Mouse (Mus musculus) embryonic facial prominence, embryonic 14.5 days (tissue): ENCODE data around the gene Cdh23. TPM values are rescaled to one million over a fixed set of nuclear protein-coding genes. Genes with fewer than 3 reads are reported as not detected.

Experiments
- ATAC-seq: fragments of 200-750 bp; cut with Nextera tagmentation; 2 replicates; pipeline ENCODE4 v1.8.0; 2017; ENCODE audit warnings: low read depth, moderate number of reproducible peaks, moderate TSS enrichment
- DNase-seq: peaks from one replicate; pipeline ENCODE4 v3.0.0-alpha.2; 2015; ENCODE audit warnings: low spot score
- H3K27ac ChIP-seq: fragments of 300-500 bp; sonication (generic); replicated peaks from 2 replicates; pipeline ENCODE4 v1.5.1; 2014; ENCODE audit warnings: low read depth, mild to moderate bottlenecking, low read length, moderate library complexity
- H3K27me3 ChIP-seq: fragments of 300-500 bp; sonication (generic); replicated peaks from 2 replicates; pipeline ENCODE4 v1.6.1; 2014; ENCODE audit warnings: low read length; ENCODE audit not compliant: control insufficient read depth, insufficient read depth
- H3K36me3 ChIP-seq: fragments of 300-500 bp; sonication (generic); 2 replicates; pipeline ENCODE4 v1.6.1; 2014; ENCODE audit warnings: low read length, mixed read lengths; ENCODE audit not compliant: control insufficient read depth, insufficient read depth
- H3K4me1 ChIP-seq: fragments of 300-500 bp; sonication (generic); 2 replicates; pipeline ENCODE4 v1.6.1; 2014; ENCODE audit warnings: antibody characterized with exemption, low read length; ENCODE audit not compliant: control insufficient read depth, insufficient read depth
- H3K4me2 ChIP-seq: fragments of 300-500 bp; sonication (generic); 2 replicates; pipeline ENCODE4 v1.6.1; 2014; ENCODE audit warnings: low read depth, mild to moderate bottlenecking, low read length, moderate library complexity, mixed read lengths
- H3K4me3 ChIP-seq: fragments of 300-500 bp; sonication (generic); 2 replicates; pipeline ENCODE4 v1.5.1; 2014; ENCODE audit warnings: low read depth, mild to moderate bottlenecking, low read length
- H3K9ac ChIP-seq: fragments of 300-500 bp; sonication (generic); 2 replicates; pipeline ENCODE4 v1.6.1; 2014; ENCODE audit warnings: low read depth, mild to moderate bottlenecking, low read length, moderate library complexity, mixed read lengths
- H3K9me3 ChIP-seq: fragments of 300-500 bp; sonication (generic); 2 replicates; pipeline ENCODE4 v1.6.1; 2016; ENCODE audit warnings: low read length; ENCODE audit not compliant: control insufficient read depth
- WGBS: fragments of 180-500 bp; shearing (Covaris S2); extraction: QIAGEN DNeasy Blood & Tissue Kit; methylation state at CpG from one replicate; pipeline ENCODE4 v1.1.7; 2014; 5-methylcytosine and 5-hydroxymethylcytosine counted together
- polyA plus RNA-seq: library from polyadenylated mRNA; unstranded; fragments of >200 nt; fragmentation: Nextera tagmentation; extraction: Ambion mirVana; gene quantifications from 2 replicates; pipeline ENCODE4 v1.2.1, GENCODE M21; 2014

Cdh23 gene
- polyA plus RNA-seq, 1 experiment from 2014 or later: 1.0 TPM

DNA sequence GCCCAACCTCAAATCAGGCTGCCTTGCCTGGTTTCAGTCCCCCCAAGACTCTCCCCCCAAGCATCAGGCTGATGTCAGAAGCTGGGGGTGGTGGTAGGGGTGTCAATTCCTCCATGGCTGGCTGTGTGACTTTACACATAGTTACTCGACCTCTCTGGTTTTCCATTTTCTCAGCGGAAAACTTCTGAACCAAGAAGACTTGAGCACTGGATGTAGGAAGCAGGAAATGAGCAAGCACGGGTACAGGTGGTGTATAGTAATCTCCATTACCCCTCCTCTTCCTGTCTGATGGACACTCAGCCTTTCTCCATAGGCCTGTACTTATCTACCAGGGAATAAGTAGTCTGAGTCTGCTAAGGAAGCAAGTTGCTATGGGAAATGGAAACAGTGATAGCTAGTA, 316.1 kb downstream of the Cdh23 start:
- Histone ChIP-seq H3K27ac (0 out of 2 replicates have a peak overlapping the region, but pooled peaks have one; percentile 33), H3K9ac (no peak overlapping the region), H3K4me1 (no peaks in the 10 kb centered on the region), H3K4me2 (no peak overlapping the region), H3K4me3 (no peak overlapping the region), H3K27me3 (no peaks in the 10 kb centered on the region), H3K9me3 (no peaks in the 10 kb centered on the region), H3K36me3 (no peaks in the 10 kb centered on the region)
- ATAC-seq (no peak), DNase-seq (no peak)
- 70% methylated on average over 3 of the region's 3 CpGs for WGBS

DNA sequence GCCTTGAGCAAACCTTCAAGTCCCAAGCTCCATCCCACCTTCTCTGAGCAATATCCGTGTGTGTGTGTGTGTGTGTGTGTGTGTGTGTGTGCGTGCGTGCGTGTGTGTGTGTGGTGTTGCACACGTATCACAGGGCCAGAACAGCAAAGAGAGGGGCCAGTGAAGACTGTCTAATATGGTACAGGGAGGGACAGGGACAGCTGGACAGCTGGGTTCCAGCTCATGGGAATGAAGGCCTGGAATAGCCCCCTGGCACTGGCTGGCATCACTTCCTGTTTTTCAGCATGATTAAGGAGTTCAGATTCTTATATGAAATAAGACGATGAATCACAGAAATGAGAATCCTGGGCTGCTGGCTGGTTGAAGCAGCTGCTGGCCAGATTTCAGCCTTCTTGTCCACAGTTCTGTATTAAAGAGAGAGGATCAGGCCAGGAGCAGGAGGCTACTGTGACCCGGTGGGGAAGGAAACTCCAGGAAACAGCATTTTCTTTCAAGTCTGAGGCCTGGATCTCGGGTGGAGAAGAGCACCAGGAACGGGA, 316.8 kb downstream of the Cdh23 start:
- ATAC-seq: no peak
- Histone ChIP-seq H3K4me3 (no peak overlapping the region), H3K9ac (no peak overlapping the region), H3K4me1 (no peaks in the 10 kb centered on the region), H3K27ac (peak overlapping the region; percentile 33; the same call in 1 of the 2 replicates), H3K36me3 (no peaks in the 10 kb centered on the region), H3K27me3 (no peaks in the 10 kb centered on the region), H3K4me2 (no peak overlapping the region), H3K9me3 (no peaks in the 10 kb centered on the region)
- WGBS: 45% methylated on average over 5 of the region's 9 CpGs
- DNase-seq: no peak

DNA sequence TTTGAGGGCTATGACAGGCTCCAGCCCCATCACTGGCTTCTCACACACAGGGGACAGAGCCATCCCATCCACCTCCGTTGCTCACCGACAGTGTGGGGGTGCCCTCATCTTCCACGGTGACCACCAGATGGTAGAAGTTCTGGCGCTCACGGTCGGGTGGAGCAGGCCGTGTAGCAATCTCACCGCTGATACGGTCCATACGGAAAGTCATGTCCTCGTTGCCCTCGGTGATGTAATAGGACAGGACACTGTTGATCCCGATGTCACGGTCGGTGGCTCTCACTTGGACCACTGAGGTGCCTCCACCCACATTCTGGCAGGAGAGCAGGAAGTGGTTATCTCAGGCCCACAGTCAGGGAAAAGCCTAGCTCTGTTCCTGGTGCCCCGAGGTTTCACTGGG, 319.6 kb downstream of the Cdh23 start:
- Histone ChIP-seq H3K4me1 (peaks cover 8% of the 10 kb centered on the region), H3K4me2 (no peak overlapping the region), H3K9me3 (no peaks in the 10 kb centered on the region), H3K27ac (no peak overlapping the region), H3K4me3 (no peak overlapping the region), H3K27me3 (no peaks in the 10 kb centered on the region), H3K36me3 (no peaks in the 10 kb centered on the region), H3K9ac (no peak overlapping the region)
- DNase-seq (no peak), ATAC-seq (no peak)
- WGBS: 89% methylated on average over 16 of the region's 16 CpGs

DNA sequence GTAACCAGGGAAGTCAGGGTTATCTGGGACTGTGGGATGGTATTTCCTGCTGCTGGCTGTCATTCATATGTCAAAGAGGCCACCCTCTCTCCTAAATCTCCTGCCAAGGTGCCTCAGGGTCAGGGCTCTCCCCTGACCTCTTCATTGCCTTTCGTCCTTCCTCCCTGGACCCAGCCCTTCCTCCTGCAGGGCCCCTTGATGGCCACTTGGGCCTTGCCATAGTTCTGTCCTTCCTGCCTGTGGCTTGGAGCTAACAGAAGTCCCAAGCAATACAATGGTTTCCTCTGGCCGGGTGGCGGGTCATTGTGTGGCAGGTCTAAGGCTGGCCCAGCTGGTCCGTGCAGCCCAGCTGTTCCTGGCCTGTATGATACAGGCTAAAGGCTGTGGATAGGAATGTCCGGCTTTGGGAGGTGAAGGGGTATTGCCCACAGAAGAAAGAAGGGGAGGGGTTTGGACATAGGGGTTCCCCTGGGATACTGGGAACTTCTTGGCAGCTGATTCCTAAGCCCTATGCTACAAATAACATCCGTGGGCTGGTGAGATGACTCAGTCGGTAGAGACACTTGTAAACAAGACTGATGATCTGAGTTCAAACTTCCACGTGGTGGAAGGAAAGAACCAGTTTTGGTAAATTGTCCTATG, 322.2 kb downstream of the Cdh23 start:
- H3K4me2 ChIP-seq: no peak overlapping the region
- H3K27me3 ChIP-seq: no peaks in the 10 kb centered on the region
- H3K9ac ChIP-seq: no peak overlapping the region
- no peaks in the 10 kb centered on the region for H3K36me3 ChIP-seq
- WGBS: 46% methylated on average over 8 of the region's 8 CpGs
- DNase-seq: no peak
- no peak overlapping the region for H3K27ac ChIP-seq
- H3K9me3 ChIP-seq: no peaks in the 10 kb centered on the region
- no peak for ATAC-seq
- H3K4me1 ChIP-seq: peaks cover 8% of the 10 kb centered on the region
- H3K4me3 ChIP-seq: no peak overlapping the region

DNA sequence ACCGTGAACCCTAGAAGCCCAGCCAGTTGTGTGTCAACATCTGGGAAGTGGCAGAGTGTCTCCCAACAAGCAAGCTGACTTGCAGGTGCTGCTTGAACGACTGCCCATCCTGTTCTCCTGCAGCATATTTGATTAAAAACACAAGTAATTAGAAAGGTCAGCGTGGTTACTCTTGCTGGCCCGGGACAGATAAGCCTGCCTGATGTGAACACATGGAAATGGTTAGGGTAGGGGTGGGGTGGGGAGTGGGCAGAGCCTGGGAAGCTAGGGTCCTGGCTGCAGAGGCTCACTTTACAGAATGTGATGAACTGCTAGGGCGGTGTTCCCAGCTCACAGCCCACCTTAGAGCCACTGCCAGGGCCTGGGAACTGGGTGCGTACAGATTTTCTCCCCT, 322.8 kb downstream of the Cdh23 start:
- Histone ChIP-seq H3K4me2 (no peak overlapping the region), H3K27ac (no peak overlapping the region), H3K4me1 (peaks cover 8% of the 10 kb centered on the region), H3K36me3 (no peaks in the 10 kb centered on the region), H3K4me3 (no peak overlapping the region), H3K9ac (no peak overlapping the region), H3K9me3 (no peaks in the 10 kb centered on the region), H3K27me3 (no peaks in the 10 kb centered on the region)
- no peak for ATAC-seq
- WGBS: 20% methylated on average over 5 of the region's 6 CpGs
- no peak for DNase-seq

DNA sequence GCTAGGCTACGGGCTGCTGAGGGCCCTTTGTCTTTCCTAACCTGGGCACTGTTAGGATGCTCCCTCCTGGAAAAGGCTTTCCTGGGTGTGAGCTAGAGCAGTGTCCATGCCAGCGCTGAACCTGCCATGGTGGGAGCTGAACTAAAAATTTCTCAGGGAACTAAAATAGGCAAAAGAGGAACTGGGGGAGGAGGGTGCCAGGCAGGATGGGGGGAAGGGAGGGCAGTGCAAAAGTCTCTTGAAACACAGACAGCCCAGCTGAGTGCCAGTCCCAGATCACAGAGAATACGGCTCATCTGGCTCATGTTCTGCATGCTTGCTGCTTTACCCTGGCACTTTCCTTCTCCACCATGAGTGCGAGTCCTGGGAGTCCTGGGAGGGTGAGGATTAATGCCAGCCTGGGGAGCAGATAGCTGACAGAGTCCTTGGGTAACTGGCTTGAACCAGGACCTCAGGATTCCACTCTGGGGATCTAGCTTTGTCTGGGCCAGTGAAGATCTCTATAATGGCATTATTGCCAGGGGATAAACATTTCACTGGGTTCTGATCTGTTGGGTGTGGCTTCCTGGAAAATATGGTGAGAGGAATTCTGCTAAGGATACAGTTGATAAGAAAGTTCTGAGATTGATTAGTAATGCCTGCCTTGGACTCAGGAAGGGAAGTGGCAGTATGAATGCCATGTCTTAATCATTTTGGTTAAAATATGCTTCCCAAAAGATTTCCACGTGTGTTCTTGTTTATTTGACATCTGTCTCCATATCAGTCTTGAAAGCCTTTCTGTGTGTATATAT, 324.5 kb downstream of the Cdh23 start:
- Histone ChIP-seq H3K36me3 (no peaks in the 10 kb centered on the region), H3K9me3 (no peaks in the 10 kb centered on the region), H3K4me3 (no peak overlapping the region), H3K9ac (no peak overlapping the region), H3K4me2 (no peak overlapping the region), H3K27me3 (no peaks in the 10 kb centered on the region), H3K4me1 (peaks cover 8% of the 10 kb centered on the region), H3K27ac (no peak overlapping the region)
- 67% methylated on average over 5 of the region's 5 CpGs for WGBS
- ATAC-seq: no peak
- no peak for DNase-seq

DNA sequence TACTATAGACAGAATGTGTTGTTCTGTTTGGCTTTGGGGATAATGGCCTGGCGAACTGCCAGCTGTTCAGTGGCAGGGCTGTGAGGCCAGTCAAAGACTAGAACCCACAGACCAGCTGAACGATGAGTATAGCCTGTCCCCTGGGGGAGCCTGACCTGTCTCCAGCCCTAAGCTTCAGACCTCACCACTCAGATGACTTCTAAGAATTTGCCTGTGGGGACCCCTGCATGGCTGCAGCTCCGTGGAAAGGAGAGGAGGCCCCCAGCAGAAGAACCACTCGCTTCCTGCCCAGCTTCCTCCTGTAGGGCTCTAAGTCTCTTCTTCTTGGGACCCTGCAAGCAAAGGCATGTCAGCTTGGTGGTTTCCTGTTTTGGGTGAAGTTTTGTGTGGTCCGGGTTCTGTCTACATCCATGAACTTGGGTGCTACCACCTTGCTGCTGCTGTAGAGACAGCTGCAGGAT, 325.7 kb downstream of the Cdh23 start:
- DNase-seq (no peak), ATAC-seq (no peak)
- Histone ChIP-seq H3K4me3 (no peak overlapping the region), H3K27me3 (no peaks in the 10 kb centered on the region), H3K9ac (no peak overlapping the region), H3K4me1 (peaks cover 8% of the 10 kb centered on the region), H3K36me3 (no peaks in the 10 kb centered on the region), H3K4me2 (no peak overlapping the region), H3K27ac (no peak overlapping the region), H3K9me3 (no peaks in the 10 kb centered on the region)
- WGBS: 66% methylated on average over 5 of the region's 5 CpGs

DNA sequence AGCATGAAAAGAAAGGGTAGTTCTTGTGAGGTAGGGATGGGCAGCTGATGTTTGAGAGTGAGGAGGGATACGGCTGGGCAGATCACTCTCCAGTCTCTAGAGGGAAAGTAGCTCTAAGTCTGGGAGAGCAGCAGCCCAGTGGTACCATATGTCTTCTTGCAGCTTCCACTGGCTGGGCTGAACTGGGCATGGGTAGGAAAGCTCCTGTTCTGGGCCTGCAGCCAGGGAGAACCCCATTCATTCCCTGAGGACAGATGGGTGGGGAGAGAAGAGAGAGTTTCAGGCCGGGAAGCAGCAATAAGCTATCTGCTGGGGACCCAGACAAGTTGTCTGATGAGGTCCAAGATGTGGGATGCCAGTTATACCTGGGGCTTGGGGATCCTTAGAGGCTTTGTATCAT, 326.2 kb downstream of the Cdh23 start:
- WGBS: 81% methylated on average over 2 of the region's 2 CpGs
- no peak for ATAC-seq
- H3K9me3 ChIP-seq: no peaks in the 10 kb centered on the region

More for the DNA sequence above, 326.2 kb downstream of the Cdh23 start:
- Histone ChIP-seq H3K27me3 (no peaks in the 10 kb centered on the region), H3K4me2 (no peak overlapping the region), H3K9ac (no peak overlapping the region), H3K4me3 (no peak overlapping the region), H3K36me3 (no peaks in the 10 kb centered on the region), H3K4me1 (peaks cover 8% of the 10 kb centered on the region), H3K27ac (no peak overlapping the region)
- no peak for DNase-seq
